Mouse (Mus musculus): Measurements from ENCODE around the gene Abca13. TPM values are rescaled to one million over a fixed set of nuclear protein-coding genes. Genes with fewer than 3 reads are reported as not detected.
"Not testable (repeated sequence)": the region's sequence is repeated elsewhere in the genome, so short reads cannot be mapped to it uniquely, and the experiment has no call there.

Gene Abca13
- total and polyA plus RNA-seq, 2 experiments from 2014 or later = 0.05 to 0.06 TPM

DNA sequence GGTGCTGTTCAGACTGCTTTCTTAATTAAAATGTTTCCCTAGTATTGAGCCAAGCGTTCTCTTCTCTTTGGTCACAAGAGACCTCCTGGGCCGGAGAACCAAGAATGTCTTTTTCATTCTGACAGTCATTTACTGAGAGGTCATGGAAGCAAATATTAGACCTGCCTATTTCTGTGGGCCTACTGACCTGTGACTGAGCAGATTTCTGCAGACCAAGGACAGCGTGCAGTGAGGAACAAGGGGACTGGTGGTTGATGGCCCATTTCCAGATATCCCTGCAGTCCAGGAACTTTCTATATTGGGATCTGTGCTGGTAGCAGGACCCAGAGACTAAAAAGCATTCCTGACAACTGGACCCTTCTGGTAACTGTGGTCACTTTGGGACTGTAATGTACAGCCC, 146.4 kb downstream of the Abca13 start:
- Histone ChIP-seq H3K9me3 (ENCODE audit: low read length) (no peaks in the 10 kb centered on the region), H3K4me2 (ENCODE audit: low read depth) (no peak overlapping the region), H3K4me1 (ENCODE audit: insufficient read depth) (no peaks in the 10 kb centered on the region), H3K27ac (ENCODE audit: low read depth, low read length) (no peak overlapping the region), H3K27me3 (ENCODE audit: insufficient read depth, low read length) (no peaks in the 10 kb centered on the region), H3K4me3 (ENCODE audit: low read depth, low read length) (no peak overlapping the region), H3K36me3 (ENCODE audit: insufficient read depth) (no peaks in the 10 kb centered on the region), H3K9ac (no peak overlapping the region)
- DNase-seq (no peak), ATAC-seq (no peak)
- TF ChIP-seq CTCF (IDR thresholded peaks at IDR 0.05; ENCODE audit: low read depth) = no peak
- whole genome bisulfite sequencing = 71% methylated on average over 3 of the region's 3 CpGs

DNA sequence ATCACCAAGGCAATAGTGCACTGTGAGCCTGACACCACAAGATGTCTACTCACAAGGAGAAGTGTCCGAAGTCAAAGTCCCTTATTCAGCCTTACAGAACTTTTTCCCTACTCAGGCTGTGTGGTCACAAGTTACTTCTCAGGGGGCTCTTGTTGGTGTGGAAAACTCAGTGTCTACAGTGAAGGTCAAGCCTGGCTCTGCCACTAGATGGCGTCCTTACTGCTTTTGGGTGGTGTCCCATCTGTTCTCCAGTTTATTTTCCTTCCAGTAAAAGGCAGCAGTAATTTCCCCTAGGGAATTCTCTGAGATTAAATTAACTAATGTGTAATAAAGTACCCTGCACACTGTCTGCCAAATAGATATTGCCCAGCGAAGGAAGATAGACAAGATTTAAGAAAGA, 156.0 kb downstream of the Abca13 start:
- Histone ChIP-seq H3K27me3 (ENCODE audit: insufficient read depth, low read length) (no peaks in the 10 kb centered on the region), H3K27ac (ENCODE audit: low read depth, low read length) (no peak overlapping the region), H3K4me3 (ENCODE audit: low read depth, low read length) (no peak overlapping the region), H3K36me3 (ENCODE audit: insufficient read depth) (no peaks in the 10 kb centered on the region), H3K4me2 (ENCODE audit: low read depth) (no peak overlapping the region), H3K9ac (no peak overlapping the region), H3K9me3 (ENCODE audit: low read length) (no peaks in the 10 kb centered on the region), H3K4me1 (ENCODE audit: insufficient read depth) (no peaks in the 10 kb centered on the region)
- DNase-seq (peak; percentile 11), ATAC-seq (no peak)
- peak; percentile 40 for TF ChIP-seq CTCF (IDR thresholded peaks at IDR 0.05; ENCODE audit: low read depth)
- WGBS = 49% methylated on average over 3 of the region's 3 CpGs

GRCm38 (mm10) chr11:9373160-9373559, 181.4 kb downstream of the Abca13 start:
- Histone ChIP-seq H3K4me3 (ENCODE audit: low read depth, low read length) (no peak overlapping the region), H3K27ac (ENCODE audit: low read depth, low read length) (no peak overlapping the region), H3K9me3 (ENCODE audit: low read length) (no peaks in the 10 kb centered on the region), H3K36me3 (ENCODE audit: insufficient read depth) (no peaks in the 10 kb centered on the region), H3K27me3 (ENCODE audit: insufficient read depth, low read length) (no peaks in the 10 kb centered on the region), H3K4me2 (ENCODE audit: low read depth) (no peak overlapping the region), H3K4me1 (ENCODE audit: insufficient read depth) (no peaks in the 10 kb centered on the region), H3K9ac (no peak overlapping the region)
- 78% methylated on average over 5 of the region's 5 CpGs for WGBS
- DNase-seq (no peak), ATAC-seq (no peak)
- TF ChIP-seq CTCF (IDR thresholded peaks at IDR 0.05; ENCODE audit: low read depth) = no peak

DNA sequence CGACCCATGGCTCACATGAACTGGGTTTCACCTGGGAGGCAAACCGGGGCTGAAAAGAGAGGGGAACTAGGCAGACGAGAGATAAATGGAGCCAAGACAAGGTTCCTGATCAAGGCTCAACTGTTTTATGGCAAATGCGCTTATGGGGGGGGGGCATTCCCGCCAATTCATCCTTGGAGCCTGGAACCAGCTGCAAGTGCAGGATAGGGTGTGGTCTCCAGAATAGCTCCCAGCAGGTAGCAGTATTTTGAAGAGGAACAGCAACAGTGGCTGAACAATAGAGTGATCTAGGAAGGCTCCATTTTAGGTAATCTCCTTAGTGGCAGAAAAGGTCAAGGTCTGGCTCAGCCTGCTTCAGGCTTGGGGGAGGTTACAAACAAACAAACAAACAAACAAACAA, 182.7 kb downstream of the Abca13 start:
- H3K4me1 ChIP-seq (ENCODE audit: insufficient read depth); ATAC-seq; H3K9me3 ChIP-seq (ENCODE audit: low read length); H3K4me3 ChIP-seq (ENCODE audit: low read depth, low read length); H3K36me3 ChIP-seq (ENCODE audit: insufficient read depth); DNase-seq; H3K27ac ChIP-seq (ENCODE audit: low read depth, low read length); H3K4me2 ChIP-seq (ENCODE audit: low read depth); H3K27me3 ChIP-seq (ENCODE audit: insufficient read depth, low read length); H3K9ac ChIP-seq: not testable (repeated sequence)
- 79% methylated on average over 5 of the region's 5 CpGs for whole genome bisulfite sequencing

GRCm38 (mm10) chr11:9388520-9388919, 196.8 kb downstream of the Abca13 start:
- Histone ChIP-seq H3K4me2 (ENCODE audit: low read depth) (no peak overlapping the region), H3K27me3 (ENCODE audit: insufficient read depth, low read length) (no peaks in the 10 kb centered on the region), H3K27ac (ENCODE audit: low read depth, low read length) (no peak overlapping the region), H3K9me3 (ENCODE audit: low read length) (no peaks in the 10 kb centered on the region), H3K9ac (no peak overlapping the region), H3K4me1 (ENCODE audit: insufficient read depth) (no peaks in the 10 kb centered on the region), H3K4me3 (ENCODE audit: low read depth, low read length) (no peak overlapping the region), H3K36me3 (ENCODE audit: insufficient read depth) (no peaks in the 10 kb centered on the region)
- 95% methylated on average over 1 of the region's 1 CpGs for WGBS
- TF ChIP-seq CTCF (IDR thresholded peaks at IDR 0.05; ENCODE audit: low read depth) = no peak
- DNase-seq = no peak
- ATAC-seq = no peak

- Histone ChIP-seq H3K36me3 (ENCODE audit: insufficient read depth) (no peaks in the 10 kb centered on the region), H3K4me2 (ENCODE audit: low read depth) (no peak overlapping the region)
- WGBS = 87% methylated on average over 3 of the region's 3 CpGs
These were observed 225.2 kb downstream of the Abca13 start for GRCm38 (mm10) chr11:9416946-9417345.

DNA sequence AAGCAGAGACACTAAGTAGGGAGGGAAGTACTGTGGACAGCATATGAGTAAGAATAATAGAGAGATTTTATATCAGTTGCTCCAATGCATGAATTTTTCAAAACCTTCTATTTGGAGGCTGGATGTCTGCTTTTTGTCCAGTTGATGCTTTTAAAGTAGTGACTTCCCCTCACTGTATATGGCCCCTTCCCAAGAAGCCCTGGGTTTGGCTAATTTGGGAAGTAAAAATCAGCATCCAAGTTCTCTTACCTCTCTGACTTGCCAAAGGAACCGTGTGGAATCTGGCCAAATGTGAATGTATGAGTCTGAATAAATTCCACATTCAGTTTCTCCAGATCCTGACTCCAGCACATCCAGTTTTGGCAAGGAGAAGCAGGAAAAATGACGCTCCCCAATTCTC, 228.5 kb downstream of the Abca13 start:
- Histone ChIP-seq H3K9ac (no peak overlapping the region), H3K36me3 (ENCODE audit: insufficient read depth) (no peaks in the 10 kb centered on the region), H3K27ac (ENCODE audit: low read depth, low read length) (no peak overlapping the region), H3K27me3 (ENCODE audit: insufficient read depth, low read length) (no peaks in the 10 kb centered on the region), H3K4me3 (ENCODE audit: low read depth, low read length) (no peak overlapping the region), H3K4me2 (ENCODE audit: low read depth) (no peak overlapping the region), H3K9me3 (ENCODE audit: low read length) (no peaks in the 10 kb centered on the region), H3K4me1 (ENCODE audit: insufficient read depth) (no peaks in the 10 kb centered on the region)
- 48% methylated on average over 2 of the region's 2 CpGs for WGBS
- DNase-seq (no peak), ATAC-seq (no peak)
- TF ChIP-seq CTCF (IDR thresholded peaks at IDR 0.05; ENCODE audit: low read depth) = no peak

More at GRCm38 (mm10) chr11:9416946-9417345, 225.2 kb downstream of the Abca13 start:
- no peak for TF ChIP-seq CTCF (IDR thresholded peaks at IDR 0.05; ENCODE audit: low read depth)
- H3K27ac ChIP-seq (ENCODE audit: low read depth, low read length) = no peak overlapping the region
- H3K27me3 ChIP-seq (ENCODE audit: insufficient read depth, low read length) = no peaks in the 10 kb centered on the region
- no peaks in the 10 kb centered on the region for H3K9me3 ChIP-seq (ENCODE audit: low read length)
- no peak overlapping the region for H3K4me3 ChIP-seq (ENCODE audit: low read depth, low read length)
- DNase-seq = no peak
- no peak for ATAC-seq
- H3K4me1 ChIP-seq (ENCODE audit: insufficient read depth) = no peaks in the 10 kb centered on the region
- H3K9ac ChIP-seq = no peak overlapping the region

- no peak for TF ChIP-seq CTCF (IDR thresholded peaks at IDR 0.05; ENCODE audit: low read depth)
- WGBS = 85% methylated on average over 3 of the region's 3 CpGs
- no peak overlapping the region for H3K4me3 ChIP-seq (ENCODE audit: low read depth, low read length)
These were observed 235.7 kb downstream of the Abca13 start for GRCm38 (mm10) chr11:9427411-9427810.

More at GRCm38 (mm10) chr11:9427411-9427810, 235.7 kb downstream of the Abca13 start:
- no peaks in the 10 kb centered on the region for H3K4me1 ChIP-seq (ENCODE audit: insufficient read depth)
- ATAC-seq (no peak), DNase-seq (no peak)
- no peaks in the 10 kb centered on the region for H3K9me3 ChIP-seq (ENCODE audit: low read length)
- no peaks in the 10 kb centered on the region for H3K27me3 ChIP-seq (ENCODE audit: insufficient read depth, low read length)
- H3K36me3 ChIP-seq (ENCODE audit: insufficient read depth) = no peaks in the 10 kb centered on the region
- H3K9ac ChIP-seq = no peak overlapping the region
- H3K27ac ChIP-seq (ENCODE audit: low read depth, low read length) = no peak overlapping the region
- H3K4me2 ChIP-seq (ENCODE audit: low read depth) = no peak overlapping the region
